Mouse (Mus musculus) embryonic facial prominence, embryonic 12.5 days (tissue): ENCODE measurements at regions not wholly inside any gene's neighbourhood (a gene's known extent, or its start where the extent isn't known, plus 50 kb on each side); places are given as distances from the start of the nearest gene placed in this dataset.
A peak's percentile ranks its signal among the peaks of the same experiment; 100 is the strongest.

Source experiments
- ATAC-seq: fragments of 200-750 bp; cut with Nextera tagmentation; 2 replicates; pipeline ENCODE4 v1.8.0; 2017; ENCODE audit not compliant: insufficient number of reproducible peaks, insufficient read depth, low FRiP score, low TSS enrichment
- H3K27ac ChIP-seq: fragments of 300-500 bp; sonication (generic); 2 replicates; pipeline ENCODE4 v1.5.1; 2016; ENCODE audit warnings: mild to moderate bottlenecking
- H3K27me3 ChIP-seq: fragments of 300-500 bp; sonication (generic); 2 replicates; pipeline ENCODE4 v1.6.1; 2016; ENCODE audit warnings: mild to moderate bottlenecking, moderate library complexity
- H3K36me3 ChIP-seq: fragments of 300-500 bp; sonication (generic); 2 replicates; pipeline ENCODE4 v1.6.1; 2016; ENCODE audit warnings: mild to moderate bottlenecking
- H3K4me1 ChIP-seq: fragments of 300-500 bp; sonication (generic); 2 replicates; pipeline ENCODE4 v1.6.1; 2016
- H3K4me2 ChIP-seq: fragments of 300-500 bp; sonication (generic); replicated peaks from 2 replicates; pipeline ENCODE4 v1.6.1; 2016; ENCODE audit warnings: mild to moderate bottlenecking, moderate library complexity
- H3K4me3 ChIP-seq: fragments of 300-500 bp; sonication (generic); 2 replicates; pipeline ENCODE4 v1.5.1; 2016; ENCODE audit warnings: mild to moderate bottlenecking
- H3K9ac ChIP-seq: fragments of 300-500 bp; sonication (generic); 2 replicates; pipeline ENCODE4 v1.6.1; 2016; ENCODE audit warnings: mild to moderate bottlenecking, moderate library complexity
- H3K9me3 ChIP-seq: fragments of 300-500 bp; sonication (generic); 2 replicates; pipeline ENCODE4 v1.6.1; 2016; ENCODE audit warnings: mild to moderate bottlenecking, moderate library complexity
- WGBS: fragments of 180-500 bp; shearing (Covaris S2); methylation state at CpG from one replicate; pipeline ENCODE4 v1.1.7; 2016; 5-methylcytosine and 5-hydroxymethylcytosine counted together

GRCm38 (mm10) chr17:7467638-7468037 lies 82.4 kb upstream of the Unc93a2 start:
- 67% methylated on average over 3 of the region's 3 CpGs for WGBS
- Histone ChIP-seq H3K4me2 (no peak overlapping the region), H3K9ac (no peak overlapping the region), H3K36me3 (no peaks in the 10 kb centered on the region), H3K9me3 (no peaks in the 10 kb centered on the region), H3K4me3 (no peak overlapping the region), H3K27me3 (0 out of 2 replicates have a peak, but pooled peaks cover 4% of the 10 kb centered on the region), H3K27ac (no peak overlapping the region), H3K4me1 (peaks cover 6% of the 10 kb centered on the region; the same call in 1 of the 2 replicates)
- no peak for ATAC-seq

GRCm38 (mm10) chr17:7464901-7465300 lies 79.6 kb upstream of the Unc93a2 start:
- H3K4me1 ChIP-seq = peaks cover 6% of the 10 kb centered on the region; the same call in 1 of the 2 replicates
- H3K27me3 ChIP-seq = 0 out of 2 replicates have a peak, but pooled peaks cover 4% of the 10 kb centered on the region
- WGBS = 26% methylated on average over 3 of the region's 3 CpGs
- H3K4me2 ChIP-seq = no peak overlapping the region
- ATAC-seq = no peak
- no peak overlapping the region for H3K9ac ChIP-seq
- H3K27ac ChIP-seq = peak overlapping the region; percentile 36; the same call in 1 of the 2 replicates
- H3K9me3 ChIP-seq = no peaks in the 10 kb centered on the region
- no peak overlapping the region for H3K4me3 ChIP-seq
- no peaks in the 10 kb centered on the region for H3K36me3 ChIP-seq

- H3K4me2 ChIP-seq = no peak overlapping the region
- H3K27me3 ChIP-seq = no peaks in the 10 kb centered on the region
- no peak overlapping the region for H3K9ac ChIP-seq
- peaks cover 2% of the 10 kb centered on the region; the same call in 1 of the 2 replicates for H3K4me1 ChIP-seq
- H3K9me3 ChIP-seq = no peaks in the 10 kb centered on the region
- H3K4me3 ChIP-seq = no peak overlapping the region
- ATAC-seq = no peak
- H3K27ac ChIP-seq = peak overlapping the region; percentile 60
- no peaks in the 10 kb centered on the region for H3K36me3 ChIP-seq
- 7% methylated on average over 6 of the region's 6 CpGs for WGBS
Observed at GRCm38 (mm10) chr17:7461164-7461563, 75.9 kb upstream of the Unc93a2 start.

GRCm38 (mm10) chr17:7456939-7457338 lies 71.7 kb upstream of the Unc93a2 start:
- no peak overlapping the region for H3K27ac ChIP-seq
- no peaks in the 10 kb centered on the region for H3K36me3 ChIP-seq
- H3K9me3 ChIP-seq = no peaks in the 10 kb centered on the region
- no peak overlapping the region for H3K9ac ChIP-seq
- no peak overlapping the region for H3K4me3 ChIP-seq
- H3K4me1 ChIP-seq = no peaks in the 10 kb centered on the region
- H3K4me2 ChIP-seq = no peak overlapping the region
- no peaks in the 10 kb centered on the region for H3K27me3 ChIP-seq
- ATAC-seq = no peak
- 84% methylated on average over 11 of the region's 11 CpGs for WGBS

GRCm38 (mm10) chr17:7443822-7444221 lies 58.6 kb upstream of the Unc93a2 start:
- Histone ChIP-seq H3K27me3 (no peaks in the 10 kb centered on the region), H3K36me3 (no peaks in the 10 kb centered on the region), H3K4me2 (no peak overlapping the region), H3K4me1 (no peaks in the 10 kb centered on the region; the same call in 1 of the 2 replicates), H3K9me3 (no peaks in the 10 kb centered on the region), H3K9ac (no peak overlapping the region), H3K4me3 (no peak overlapping the region), H3K27ac (no peak overlapping the region)
- no peak for ATAC-seq
- WGBS = 59% methylated on average over 1 of the region's 1 CpGs

- Histone ChIP-seq H3K4me2 (no peak overlapping the region), H3K4me3 (no peak overlapping the region), H3K9me3 (no peaks in the 10 kb centered on the region), H3K4me1 (no peaks in the 10 kb centered on the region; the same call in 1 of the 2 replicates), H3K36me3 (no peaks in the 10 kb centered on the region), H3K9ac (no peak overlapping the region), H3K27me3 (no peaks in the 10 kb centered on the region), H3K27ac (no peak overlapping the region)
- WGBS = 76% methylated on average over 3 of the region's 3 CpGs
- no peak for ATAC-seq
Observed at GRCm38 (mm10) chr17:7435075-7435474, 49.8 kb upstream of the Unc93a2 start.
